Mouse (Mus musculus): ENCODE results near the gene Tlr5. TPM values are rescaled to one million over a fixed set of nuclear protein-coding genes. Genes with fewer than 3 reads are reported as not detected.

The Tlr5 gene
- polyA plus RNA-seq, 1 experiment from 2014 or later, result 4.3 TPM

GRCm38 (mm10) chr1:182953165-182953564 is 1.4 kb upstream of the Tlr5 start:
- Histone ChIP-seq H3K4me3 (ENCODE audit: low read depth, low read length) (no peak overlapping the region), H3K36me3 (ENCODE audit: control insufficient read depth, insufficient read depth) (no peaks in the 10 kb centered on the region), H3K27me3 (replicated peaks; ENCODE audit: control insufficient read depth, insufficient read depth, low read length) (no peaks in the 10 kb centered on the region), H3K4me2 (replicated peaks; ENCODE audit: low read depth) (no peak overlapping the region), H3K27ac (ENCODE audit: low read depth, low read length) (no peak overlapping the region), H3K4me1 (replicated peaks; ENCODE audit: control insufficient read depth, insufficient read depth, low read length) (peaks cover 6% of the 10 kb centered on the region), H3K9ac (ENCODE audit: low read depth, low read length) (no peak overlapping the region), H3K9me3 (ENCODE audit: control insufficient read depth) (no peaks in the 10 kb centered on the region)
- TF ChIP-seq CTCF (IDR thresholded peaks at IDR 0.05; ENCODE audit: low read depth), result no peak
- 65% methylated on average over 3 of the region's 3 CpGs for WGBS
- ATAC-seq, result no peak

GRCm38 (mm10) chr1:182953667-182954066 is 921 bp upstream of the Tlr5 start:
- H3K9me3 ChIP-seq (ENCODE audit: control insufficient read depth), result no peaks in the 10 kb centered on the region
- H3K4me1 ChIP-seq (replicated peaks; ENCODE audit: control insufficient read depth, insufficient read depth, low read length), result peaks cover 11% of the 10 kb centered on the region
- no peaks in the 10 kb centered on the region for H3K27me3 ChIP-seq (replicated peaks; ENCODE audit: control insufficient read depth, insufficient read depth, low read length)
- no peak overlapping the region for H3K9ac ChIP-seq (ENCODE audit: low read depth, low read length)
- H3K4me3 ChIP-seq (ENCODE audit: low read depth, low read length), result no peak overlapping the region
- no peaks in the 10 kb centered on the region for H3K36me3 ChIP-seq (ENCODE audit: control insufficient read depth, insufficient read depth)
- H3K27ac ChIP-seq (ENCODE audit: low read depth, low read length), result no peak overlapping the region
- ATAC-seq, result no peak
- TF ChIP-seq CTCF (IDR thresholded peaks at IDR 0.05; ENCODE audit: low read depth), result no peak
- H3K4me2 ChIP-seq (replicated peaks; ENCODE audit: low read depth), result no peak overlapping the region
- WGBS, result 57% methylated on average over 4 of the region's 4 CpGs

- Histone ChIP-seq H3K9ac (ENCODE audit: low read depth, low read length) (peak overlapping the region; percentile 54), H3K4me1 (replicated peaks; ENCODE audit: control insufficient read depth, insufficient read depth, low read length) (peaks cover 16% of the 10 kb centered on the region), H3K9me3 (ENCODE audit: control insufficient read depth) (no peaks in the 10 kb centered on the region), H3K27ac (ENCODE audit: low read depth, low read length) (peak overlapping the region; percentile 76), H3K27me3 (replicated peaks; ENCODE audit: control insufficient read depth, insufficient read depth, low read length) (no peaks in the 10 kb centered on the region), H3K36me3 (ENCODE audit: control insufficient read depth, insufficient read depth) (no peaks in the 10 kb centered on the region), H3K4me3 (ENCODE audit: low read depth, low read length) (peak overlapping the region; percentile 57), H3K4me2 (replicated peaks; ENCODE audit: low read depth) (peak overlapping the region; percentile 90)
- 9% methylated on average over 15 of the region's 15 CpGs for WGBS
- TF ChIP-seq CTCF (IDR thresholded peaks at IDR 0.05; ENCODE audit: low read depth), result peak; percentile 52
- ATAC-seq, result peak; percentile 15; the same call in 1 of the 2 replicates
Observed at GRCm38 (mm10) chr1:182955047-182955620, 546 bp downstream of the Tlr5 start.

DNA sequence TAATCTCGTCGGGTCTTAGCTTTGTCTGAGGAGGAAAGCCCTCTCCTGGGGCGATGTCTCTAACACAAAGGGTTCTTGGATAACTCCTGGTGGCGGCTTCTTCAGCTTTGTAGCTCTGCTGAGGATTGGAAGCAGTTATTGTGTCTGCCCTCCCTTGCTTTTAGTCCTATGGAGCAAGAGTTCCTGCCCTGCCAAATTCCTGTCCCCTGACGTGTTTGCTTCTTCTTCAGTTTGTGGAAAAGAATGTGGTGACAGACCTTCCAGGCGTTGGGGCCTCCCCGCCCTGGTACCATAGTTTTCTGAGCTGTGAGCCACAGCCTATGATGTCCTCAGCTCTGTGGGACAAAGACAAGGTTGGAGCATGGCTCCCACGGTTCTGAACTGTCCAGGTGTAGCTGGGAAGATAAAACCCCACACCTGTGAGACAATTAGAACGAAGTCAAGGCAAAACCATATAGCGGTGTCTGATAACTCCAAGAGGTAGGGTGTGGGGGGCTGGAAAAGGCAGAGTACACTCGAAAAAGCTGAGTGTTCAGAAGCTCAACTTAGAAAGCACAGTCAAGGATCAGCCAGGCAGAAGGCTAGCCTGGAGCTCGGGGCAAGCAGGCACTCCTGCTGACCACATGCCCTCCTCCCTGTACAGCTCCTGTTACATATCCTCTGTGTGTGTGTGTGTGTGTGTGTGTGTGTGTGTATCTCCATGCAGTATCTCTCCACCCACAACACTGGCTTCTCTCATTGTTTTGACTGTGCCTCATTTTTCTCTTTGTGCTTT is 1.8 kb downstream of the Tlr5 start:
- no peak for ATAC-seq
- TF ChIP-seq CTCF (IDR thresholded peaks at IDR 0.05; ENCODE audit: low read depth), result no peak
- Histone ChIP-seq H3K4me1 (replicated peaks; ENCODE audit: control insufficient read depth, insufficient read depth, low read length) (peaks cover 16% of the 10 kb centered on the region), H3K36me3 (ENCODE audit: control insufficient read depth, insufficient read depth) (no peaks in the 10 kb centered on the region), H3K4me3 (ENCODE audit: low read depth, low read length) (peak overlapping the region; percentile 57; the same call in 1 of the 2 replicates), H3K27me3 (replicated peaks; ENCODE audit: control insufficient read depth, insufficient read depth, low read length) (no peaks in the 10 kb centered on the region), H3K9me3 (ENCODE audit: control insufficient read depth) (no peaks in the 10 kb centered on the region), H3K27ac (ENCODE audit: low read depth, low read length) (peak overlapping the region; percentile 92), H3K9ac (ENCODE audit: low read depth, low read length) (peak overlapping the region; percentile 17; the same call in 1 of the 2 replicates), H3K4me2 (replicated peaks; ENCODE audit: low read depth) (peak overlapping the region; percentile 90)
- WGBS, result 38% methylated on average over 12 of the region's 12 CpGs

- H3K27ac ChIP-seq (ENCODE audit: low read depth, low read length), result peak overlapping the region; percentile 92
- TF ChIP-seq CTCF (IDR thresholded peaks at IDR 0.05; ENCODE audit: low read depth), result no peak
- peak; percentile 85 for ATAC-seq
- WGBS, result 46% methylated on average over 16 of the region's 16 CpGs
- no peaks in the 10 kb centered on the region for H3K9me3 ChIP-seq (ENCODE audit: control insufficient read depth)
- H3K4me3 ChIP-seq (ENCODE audit: low read depth, low read length), result no peak overlapping the region
- peaks cover 16% of the 10 kb centered on the region for H3K4me1 ChIP-seq (replicated peaks; ENCODE audit: control insufficient read depth, insufficient read depth, low read length)
- peak overlapping the region; percentile 17; the same call in 1 of the 2 replicates for H3K9ac ChIP-seq (ENCODE audit: low read depth, low read length)
- no peaks in the 10 kb centered on the region for H3K27me3 ChIP-seq (replicated peaks; ENCODE audit: control insufficient read depth, insufficient read depth, low read length)
- H3K36me3 ChIP-seq (ENCODE audit: control insufficient read depth, insufficient read depth), result no peaks in the 10 kb centered on the region
- peak overlapping the region; percentile 90 for H3K4me2 ChIP-seq (replicated peaks; ENCODE audit: low read depth)
Observed at GRCm38 (mm10) chr1:182957001-182957757, 2.6 kb downstream of the Tlr5 start.
